In the genomic region with DNA sequence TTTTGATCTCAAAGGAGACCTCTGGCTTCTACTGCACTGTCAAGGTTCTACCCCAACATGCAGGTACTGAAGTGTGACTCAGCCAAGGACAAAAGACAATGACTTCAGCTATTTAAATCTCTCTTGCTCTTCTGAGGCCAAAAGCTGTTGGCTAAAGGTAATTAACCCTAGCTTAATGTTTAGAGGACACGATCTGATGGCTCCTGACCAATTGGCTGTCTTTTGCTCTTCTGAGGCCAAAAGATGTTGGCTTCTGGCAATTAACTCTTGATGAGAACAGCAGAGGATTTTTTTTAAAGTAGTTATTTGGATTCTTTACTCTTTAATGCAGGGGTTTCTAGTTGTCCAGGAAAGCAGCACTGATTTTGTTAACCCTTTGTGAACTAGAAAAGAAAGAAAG, we compare ENCODE assay signal across 20 mouse cellular contexts.
"Had no signal": no experiment of that assay in that cellular context is flagged by ENCODE, and none has a peak within 500 bp of the region (broad histone marks: within the 10 kb centered on the region; RNA-seq: fewer than 3 reads in every experiment).

No protein-coding gene starts in this region.

- H3K9ac ChIP-seq: intestine, embryonic 15.5 days; kidney, embryonic 15.5 days; limb, embryonic 12.5 days; limb, embryonic 15.5 days; liver, embryonic 13.5 days; midbrain, embryonic 12.5 days; midbrain, embryonic 15.5 days; neural tube, embryonic 13.5 days; stomach, embryonic 15.5 days had no signal

- H3K4me2 ChIP-seq: intestine, embryonic 15.5 days; kidney, embryonic 15.5 days; limb, embryonic 12.5 days; limb, embryonic 15.5 days; liver, embryonic 13.5 days; midbrain, embryonic 12.5 days; midbrain, embryonic 15.5 days; neural tube, embryonic 13.5 days; stomach, embryonic 15.5 days had no signal

- H3K9me3 ChIP-seq: intestine, embryonic 15.5 days; kidney, embryonic 15.5 days; limb, embryonic 12.5 days; limb, embryonic 15.5 days; midbrain, embryonic 12.5 days; midbrain, embryonic 15.5 days; neural tube, embryonic 13.5 days; stomach, embryonic 15.5 days had no signal

- H3K27me3 ChIP-seq: intestine, embryonic 15.5 days; kidney, embryonic 15.5 days; limb, embryonic 12.5 days; limb, embryonic 15.5 days; liver, embryonic 13.5 days; midbrain, embryonic 12.5 days; midbrain, embryonic 15.5 days; neural tube, embryonic 13.5 days; stomach, embryonic 15.5 days had no signal

- H3K4me1 ChIP-seq: intestine, embryonic 15.5 days; kidney, embryonic 15.5 days; limb, embryonic 12.5 days; limb, embryonic 15.5 days; liver, embryonic 13.5 days; midbrain, embryonic 12.5 days; midbrain, embryonic 15.5 days; neural tube, embryonic 13.5 days; stomach, embryonic 15.5 days had no signal

- DNase-seq: kidney, postnatal 14 days; layer of hippocampus, adult 9-11 months; liver, embryonic 13.5 days; lung, adult 2 months; lung, postnatal 14 days; lung, postnatal 4 days; retina, postnatal 1 day; right cerebral cortex, postnatal 25 days; spleen, adult 18-20 months; thymus, postnatal 25 days had no signal

- ATAC-seq: intestine, embryonic 15.5 days; midbrain, embryonic 15.5 days had no signal

- H3K27ac ChIP-seq: intestine, embryonic 15.5 days; kidney, embryonic 15.5 days; layer of hippocampus, adult 2 months; limb, embryonic 12.5 days; limb, embryonic 15.5 days; liver, embryonic 13.5 days; midbrain, embryonic 12.5 days; midbrain, embryonic 15.5 days; neural tube, embryonic 13.5 days; stomach, embryonic 15.5 days had no signal

- H3K4me3 ChIP-seq: intestine, embryonic 15.5 days; kidney, embryonic 15.5 days; layer of hippocampus, adult 2 months; limb, embryonic 12.5 days; limb, embryonic 15.5 days; liver, embryonic 13.5 days; midbrain, embryonic 12.5 days; midbrain, embryonic 15.5 days; myocyte; neural tube, embryonic 13.5 days; stomach, embryonic 15.5 days had no signal

- H3K36me3 ChIP-seq: intestine, embryonic 15.5 days; kidney, embryonic 15.5 days; limb, embryonic 12.5 days; limb, embryonic 15.5 days; liver, embryonic 13.5 days; midbrain, embryonic 12.5 days; midbrain, embryonic 15.5 days; neural tube, embryonic 13.5 days; stomach, embryonic 15.5 days had no signal
